Mouse (Mus musculus) neutrophil, adult 5-6 weeks (primary cell): ENCODE results near the gene Pfdn2. TPM values are rescaled to one million over a fixed set of nuclear protein-coding genes. Genes with fewer than 3 reads are reported as not detected.
A peak's percentile ranks its signal among the peaks of the same experiment; 100 is the strongest.

Source experiments
- ATAC-seq: fragments of 151-379, 151-347 bp; 2 replicates; pipeline ENCODE4 v1.8.0; 2017; ENCODE audit warnings: mild to moderate bottlenecking, moderate TSS enrichment; ENCODE audit not compliant: insufficient number of reproducible peaks, poor library complexity, low FRiP score, severe bottlenecking; ENCODE audit errors: extremely low read depth
- total RNA-seq: library from RNA; stranded (forward); fragments of 200-1000 nt; gene quantifications from 2 replicates; pipeline ENCODE4 v1.2.3, GENCODE M21; 2017

The Pfdn2 gene
- total RNA-seq, 1 experiment from 2014 or later: 18.7 TPM

- no peak for ATAC-seq
These were observed 3.2 kb downstream of the Pfdn2 start for GRCm38 (mm10) chr1:171348665-171349064.

- ATAC-seq: no peak
These were observed 3.7 kb downstream of the Pfdn2 start for GRCm38 (mm10) chr1:171349210-171349609.

GRCm38 (mm10) chr1:171355812-171356340 is 10.4 kb downstream of the Pfdn2 start:
- ATAC-seq: no peak

- no peak for ATAC-seq
These were observed 11.3 kb downstream of the Pfdn2 start for GRCm38 (mm10) chr1:171356814-171357213.

- ATAC-seq: peak; percentile 15; the same call in 1 of the 2 replicates
These were observed 13.0 kb downstream of the Pfdn2 start for GRCm38 (mm10) chr1:171358421-171358820.

- ATAC-seq: no peak
These were observed 14.8 kb downstream of the Pfdn2 start for GRCm38 (mm10) chr1:171360253-171360652.

- peak; percentile 79 for ATAC-seq
These were observed 15.2 kb downstream of the Pfdn2 start, which contains the start of gene Klhdc9 for GRCm38 (mm10) chr1:171360656-171361055. Gene Klhdc9 (minus strand): TSS chr1:171360798.

GRCm38 (mm10) chr1:171361106-171362103 is 15.9 kb downstream of the Pfdn2 start:
- ATAC-seq: peak; percentile 75

GRCm38 (mm10) chr1:171365934-171366333 is 20.5 kb downstream of the Pfdn2 start:
- ATAC-seq: no peak

GRCm38 (mm10) chr1:171369845-171370556 is 24.5 kb downstream of the Pfdn2 start, which contains the start of gene Nectin4:
Gene Nectin4 (plus strand): TSS chr1:171370099.
- ATAC-seq: peak; percentile 28; the same call in 1 of the 2 replicates

GRCm38 (mm10) chr1:171372880-171373279 is 27.4 kb downstream of the Pfdn2 start:
- ATAC-seq: no peak

- ATAC-seq: no peak
These were observed 28.5 kb downstream of the Pfdn2 start for GRCm38 (mm10) chr1:171373946-171374345.

GRCm38 (mm10) chr1:171375646-171376097 is 30.2 kb downstream of the Pfdn2 start:
- ATAC-seq: no peak

GRCm38 (mm10) chr1:171378298-171378697 is 32.8 kb downstream of the Pfdn2 start:
- ATAC-seq: no peak

GRCm38 (mm10) chr1:171379935-171380599 is 34.6 kb downstream of the Pfdn2 start:
- ATAC-seq: peak; percentile 86

- no peak for ATAC-seq
These were observed 36.7 kb downstream of the Pfdn2 start for GRCm38 (mm10) chr1:171382096-171382620.

- no peak for ATAC-seq
These were observed 38.9 kb downstream of the Pfdn2 start for GRCm38 (mm10) chr1:171384361-171384760.

GRCm38 (mm10) chr1:171385171-171385570 is 39.7 kb downstream of the Pfdn2 start:
- no peak for ATAC-seq
